Mouse (Mus musculus) Patski (cell line): ENCODE data around the gene Ppp4r4. TPM values are rescaled to one million over a fixed set of nuclear protein-coding genes. Genes with fewer than 3 reads are reported as not detected.

ENCODE experiments used
- ATAC-seq: fragments of 100-300 bp; one replicate; pipeline ENCODE4 v1.8.0; 2021
- CTCF ChIA-PET: fragments of 350-600 bp; sonication (Branson Sonifier 250); formaldehyde crosslinking; loops from one replicate; lab custom pipeline; 2022; ENCODE audit warnings: inconsistent platforms; lab: Charles Lee
- POLR2A ChIA-PET: fragments of 350-600 bp; sonication (Branson Sonifier 250); formaldehyde crosslinking; loops from one replicate; lab custom pipeline; 2022; ENCODE audit warnings: antibody characterized with exemption, inconsistent platforms; lab: Charles Lee
- DNase-seq: peaks from one replicate; pipeline ENCODE4 v3.0.0-alpha.2; 2011; ENCODE audit warnings: low read depth, low spot score
- H3K27me3 ChIP-seq: fragments of 371-371 bp; one replicate; pipeline ENCODE4 v1.5.1; 2021
- CTCF ChIP-seq: fragments of 100-300 bp; IDR thresholded peaks from one replicate; pipeline ENCODE4 v1.5.1; 2021
- in situ Hi-C: fragments of 300-500 bp; cut with MboI; formaldehyde crosslinking; loops from 3 replicates; pipeline ENCODE4 v1.11.1; 2018; ENCODE audit warnings: low pct_unique_long_range_greater_than_20kb, mixed read lengths
- polyA plus RNA-seq: library from polyadenylated mRNA; unstranded; gene quantifications from one replicate; pipeline ENCODE4 v1.2.3, GENCODE M21; 2021

Gene Ppp4r4
- polyA plus RNA-seq, 1 experiment from 2014 or later, result 10.6 TPM

GRCm38 (mm10) chr12:103615141-103615540, 83.1 kb downstream of the Ppp4r4 start:
- CTCF ChIA-PET, result interaction anchor here (1.1 kb wide), 2 partner anchors 9 to 17 kb away, joined by 3 read pairs; partner anchors contain the start of gene Serpina10
- DNase-seq (no peak), ATAC-seq (no peak)
- no peaks in the 10 kb centered on the region for H3K27me3 ChIP-seq
- no peak for TF ChIP-seq CTCF
- in situ Hi-C loops, result no loop called here
- POLR2A ChIA-PET, result no interaction called here

- TF ChIP-seq CTCF, result no peak
- POLR2A ChIA-PET, result no interaction called here
- CTCF ChIA-PET, result interaction anchor here (1.1 kb wide), 1 partner anchor 9 kb away, joined by 3 read pairs; no protein-coding TSS in a partner anchor
- ATAC-seq (no peak), DNase-seq (no peak)
- no peaks in the 10 kb centered on the region for H3K27me3 ChIP-seq
- in situ Hi-C loops, result no loop called here
These were observed 83.7 kb downstream of the Ppp4r4 start for GRCm38 (mm10) chr12:103615734-103616133.

- H3K27me3 ChIP-seq, result no peaks in the 10 kb centered on the region
- no peak for TF ChIP-seq CTCF
- in situ Hi-C loops, result no loop called here
- ChIA-PET CTCF (no interaction called here), POLR2A (no interaction called here)
- no peak for DNase-seq
- ATAC-seq, result no peak
These were observed 84.8 kb downstream of the Ppp4r4 start for GRCm38 (mm10) chr12:103616860-103617261.

GRCm38 (mm10) chr12:103631203-103631612, 99.1 kb downstream of the Ppp4r4 start, which contains the start of gene Serpina10:
Serpina10 (minus strand) TSS chr12:103631444.
- ChIA-PET POLR2A (interaction anchor here (0.6 to 1.3 kb wide), 2 partner anchors 21 to 53 kb away, joined by 3 to 5 read pairs; no protein-coding TSS in a partner anchor), CTCF (interaction anchor here (0.6 to 4.1 kb wide), 3 partner anchors 10 to 61 kb away, joined by 3 to 10 read pairs (median 3); no protein-coding TSS in a partner anchor)
- TF ChIP-seq CTCF, result no peak
- ATAC-seq (peak; percentile 89), DNase-seq (peak; percentile 25)
- in situ Hi-C loops, result no loop called here
- no peaks in the 10 kb centered on the region for H3K27me3 ChIP-seq

- CTCF ChIA-PET, result no interaction called here
- H3K27me3 ChIP-seq, result no peaks in the 10 kb centered on the region
- no peak for TF ChIP-seq CTCF
- POLR2A ChIA-PET, result no interaction called here
- DNase-seq (no peak), ATAC-seq (no peak)
- in situ Hi-C loops, result no loop called here
These were observed 102.3 kb downstream of the Ppp4r4 start for GRCm38 (mm10) chr12:103634430-103634829.

GRCm38 (mm10) chr12:103635846-103636245, 103.8 kb downstream of the Ppp4r4 start:
- ATAC-seq (no peak), DNase-seq (no peak)
- H3K27me3 ChIP-seq, result no peaks in the 10 kb centered on the region
- ChIA-PET CTCF (no interaction called here), POLR2A (no interaction called here)
- in situ Hi-C loops, result no loop called here
- TF ChIP-seq CTCF, result no peak

GRCm38 (mm10) chr12:103643336-103643735, 111.3 kb downstream of the Ppp4r4 start:
- ChIA-PET POLR2A (no interaction called here), CTCF (interaction anchor here (0.7 to 1.1 kb wide), 7 partner anchors 13 to 67 kb away, joined by 3 to 5 read pairs (median 3); no protein-coding TSS in a partner anchor)
- no peak for ATAC-seq
- no peaks in the 10 kb centered on the region for H3K27me3 ChIP-seq
- in situ Hi-C loops, result no loop called here
- TF ChIP-seq CTCF, result peak; percentile 94
- no peak for DNase-seq

- DNase-seq (no peak), ATAC-seq (no peak)
- H3K27me3 ChIP-seq, result no peaks in the 10 kb centered on the region
- ChIA-PET POLR2A (no interaction called here), CTCF (interaction anchor here (0.7 to 1.1 kb wide), 7 partner anchors 13 to 67 kb away, joined by 3 to 5 read pairs (median 3); no protein-coding TSS in a partner anchor)
- in situ Hi-C loops, result no loop called here
- TF ChIP-seq CTCF, result no peak
These were observed 111.7 kb downstream of the Ppp4r4 start for GRCm38 (mm10) chr12:103643818-103644217.

- no peak for DNase-seq
- CTCF ChIA-PET, result interaction anchor here (1.0 to 1.1 kb wide), 2 partner anchors 15 to 66 kb away, joined by 3 to 5 read pairs; no protein-coding TSS in a partner anchor
- in situ Hi-C loops, result no loop called here
- no peak for ATAC-seq
- H3K27me3 ChIP-seq, result no peaks in the 10 kb centered on the region
- POLR2A ChIA-PET, result no interaction called here
- no peak for TF ChIP-seq CTCF
These were observed 112.5 kb downstream of the Ppp4r4 start for GRCm38 (mm10) chr12:103644601-103645000.

GRCm38 (mm10) chr12:103646314-103646713, 114.2 kb downstream of the Ppp4r4 start:
- POLR2A ChIA-PET, result no interaction called here
- CTCF ChIA-PET, result no interaction called here
- ATAC-seq (no peak), DNase-seq (no peak)
- H3K27me3 ChIP-seq, result no peaks in the 10 kb centered on the region
- TF ChIP-seq CTCF, result no peak
- in situ Hi-C loops, result no loop called here

- no peak for DNase-seq
- no peaks in the 10 kb centered on the region for H3K27me3 ChIP-seq
- ATAC-seq, result no peak
- ChIA-PET CTCF (no interaction called here), POLR2A (no interaction called here)
- no peak for TF ChIP-seq CTCF
- in situ Hi-C loops, result no loop called here
These were observed 121.8 kb downstream of the Ppp4r4 start for GRCm38 (mm10) chr12:103653836-103654235.
